Mouse (Mus musculus) heart, adult 18-20 months (tissue): ENCODE results near the gene Cabcoco1. TPM values are rescaled to one million over a fixed set of nuclear protein-coding genes. Genes with fewer than 3 reads are reported as not detected.

Experiments
- DNase-seq, 2 experiments: peaks; one replicate each; pipeline ENCODE4 v3.0.0; 2021 to 2022; ENCODE audit warnings: mixed read lengths in 1 of 2
- long read RNA-seq, 2 experiments: library from polyadenylated mRNA; stranded (forward); transcript quantifications; one replicate each; pipeline ENCODE4 v2.0.0; 2021
- total RNA-seq, 2 experiments: library from RNA; stranded (reverse); gene quantifications; 2 replicates each; pipeline ENCODE4 v1.2.3; 2021

Cabcoco1 gene
- total RNA-seq, result 10 to 100 TPM; 22.4 to 23.5 TPM
- long read RNA-seq, experiment 1, transcript Cabcoco1-201 (8 exons, 1,262 nt), result major isoform, 24 of 30 reads
- long read RNA-seq, experiment 1, partial matches to known transcripts, result 4 of 30 reads
- long read RNA-seq, experiment 1, other reads (novel, unspliced or antisense), result 2 of 30 reads
- long read RNA-seq, experiment 2, transcript Cabcoco1-201 (8 exons, 1,262 nt), result major isoform, 12 of 20 reads
- long read RNA-seq, experiment 2, partial matches to known transcripts, result 4 of 20 reads
- long read RNA-seq, experiment 2, other reads (novel, unspliced or antisense), result 4 of 20 reads

- peak; percentile 51 to 71 for DNase-seq
These were observed at the start of gene Cabcoco1 for GRCm38 (mm10) chr10:68541139-68541942. Cabcoco1 (minus strand) TSS chr10:68541896.

DNA sequence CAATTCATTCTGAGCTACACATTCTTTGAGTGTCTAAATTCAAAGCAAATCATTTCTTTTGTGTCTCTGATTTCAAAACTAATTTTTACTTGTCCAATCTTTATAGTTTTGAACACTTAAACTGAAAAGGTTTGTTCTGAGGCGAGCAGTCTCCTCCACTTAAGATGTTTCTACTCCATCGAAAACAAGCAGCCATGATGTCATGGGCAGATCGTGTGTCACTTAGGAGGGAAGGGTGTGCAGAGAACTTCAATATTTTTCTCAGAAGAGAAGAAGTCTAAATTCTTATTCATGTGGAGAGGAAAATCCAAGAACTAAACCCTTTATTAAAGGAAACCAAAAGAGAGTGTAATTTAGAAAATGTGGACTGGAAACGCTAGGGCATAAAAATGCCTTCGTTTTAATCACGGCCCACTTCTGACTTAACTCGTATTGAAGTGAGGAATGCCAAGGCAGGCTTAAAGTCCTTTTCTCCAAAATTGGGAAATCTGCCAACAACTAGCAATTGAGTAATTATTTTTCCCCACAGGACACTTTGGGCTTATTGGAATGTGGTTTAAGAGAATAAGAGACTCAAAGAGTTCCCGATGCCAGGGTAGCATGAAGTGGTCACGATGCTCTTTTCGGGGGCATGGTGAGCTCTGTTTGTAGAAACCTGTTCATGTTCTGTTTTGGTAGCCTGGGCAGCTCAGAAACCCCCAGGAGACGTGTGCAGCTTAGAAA is 48.0 kb upstream of the Cabcoco1 start:
- no peak for DNase-seq

DNA sequence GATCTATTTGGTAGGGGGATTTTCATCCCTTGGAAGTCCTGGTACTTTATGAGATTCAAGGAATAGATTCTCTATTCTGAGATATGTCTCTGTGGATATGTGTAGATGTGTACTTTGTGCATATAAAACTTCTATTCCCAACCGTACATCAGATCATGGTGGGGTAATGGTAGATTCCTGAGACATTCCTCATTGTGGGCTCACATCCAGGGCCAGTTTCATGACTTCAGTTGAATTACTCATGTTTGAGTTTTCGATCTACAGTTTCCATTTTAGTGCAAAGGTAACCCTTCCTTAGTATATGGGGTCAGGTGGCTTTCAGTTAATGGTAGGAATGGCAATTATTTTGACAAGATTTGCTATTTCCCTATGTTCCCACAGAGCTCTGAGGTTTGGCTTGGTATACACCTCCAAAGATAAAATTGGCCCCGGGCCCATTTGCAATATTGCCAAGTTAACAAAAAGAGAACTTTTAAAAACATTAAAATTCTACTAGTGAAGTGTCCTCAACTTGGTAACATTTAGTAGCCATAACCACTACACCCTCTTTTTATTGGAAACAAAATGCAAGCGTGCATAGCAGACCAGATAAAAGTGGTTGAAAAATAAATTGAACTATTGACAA is 45.8 kb upstream of the Cabcoco1 start:
- peak in 1 of 2 experiments; percentile 6 for DNase-seq

DNA sequence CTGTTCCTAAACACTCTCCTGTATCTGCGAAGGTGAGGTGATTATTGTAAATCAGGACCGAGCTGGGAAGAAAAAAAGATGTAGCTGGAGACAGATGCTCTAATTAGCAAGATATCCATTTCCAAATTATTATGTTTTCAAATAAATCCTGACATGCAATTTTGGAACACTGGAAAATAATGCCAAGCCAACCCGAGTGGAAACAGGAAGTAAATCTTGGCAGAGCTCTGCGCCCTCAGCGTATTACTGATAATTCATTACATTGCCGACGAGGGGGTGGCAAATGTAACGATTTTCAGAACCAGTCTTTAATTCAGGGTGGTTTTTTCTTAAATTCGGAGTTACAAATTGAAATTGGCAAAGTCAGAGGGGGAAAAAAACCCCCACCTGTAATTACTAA is 35.6 kb upstream of the Cabcoco1 start:
- DNase-seq, result no peak

DNA sequence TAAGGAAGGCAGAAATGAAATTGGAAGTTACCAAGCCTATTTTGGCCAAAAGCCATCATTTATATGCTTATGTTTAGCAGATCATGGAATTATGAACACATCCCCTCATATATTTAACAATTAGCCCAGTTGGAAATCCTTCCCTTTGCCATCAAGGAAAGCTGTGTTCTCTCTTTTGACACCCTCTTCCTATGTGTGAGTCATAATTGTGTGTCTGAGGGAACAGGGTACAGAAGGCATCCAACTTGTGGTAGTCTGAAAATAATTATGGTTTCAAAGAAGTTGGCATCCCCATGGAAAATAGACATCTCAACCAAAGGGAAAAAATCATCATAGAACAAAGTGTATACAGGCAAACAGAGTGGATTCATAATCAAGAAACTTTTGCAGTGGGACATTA is 26.5 kb upstream of the Cabcoco1 start:
- DNase-seq, result no peak

DNA sequence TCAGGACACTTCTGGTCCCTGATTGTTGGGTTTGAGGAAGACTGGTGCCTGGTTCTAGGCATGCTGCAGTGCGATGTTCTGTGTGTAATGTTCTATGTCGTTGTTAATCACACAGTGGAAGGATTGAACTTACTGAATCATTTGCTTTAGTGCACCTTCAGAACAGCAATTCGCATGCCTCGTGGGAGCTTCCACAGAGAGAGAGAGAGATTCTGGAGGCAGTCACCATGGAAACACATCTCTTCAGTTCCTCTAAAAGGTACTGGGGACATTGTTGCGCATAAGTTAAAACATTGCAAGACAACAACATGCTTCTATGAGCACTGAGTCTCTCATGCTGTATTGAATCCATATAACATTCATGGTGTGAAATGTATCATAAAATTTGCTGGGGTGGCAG is 20.6 kb upstream of the Cabcoco1 start:
- DNase-seq, result no peak

DNA sequence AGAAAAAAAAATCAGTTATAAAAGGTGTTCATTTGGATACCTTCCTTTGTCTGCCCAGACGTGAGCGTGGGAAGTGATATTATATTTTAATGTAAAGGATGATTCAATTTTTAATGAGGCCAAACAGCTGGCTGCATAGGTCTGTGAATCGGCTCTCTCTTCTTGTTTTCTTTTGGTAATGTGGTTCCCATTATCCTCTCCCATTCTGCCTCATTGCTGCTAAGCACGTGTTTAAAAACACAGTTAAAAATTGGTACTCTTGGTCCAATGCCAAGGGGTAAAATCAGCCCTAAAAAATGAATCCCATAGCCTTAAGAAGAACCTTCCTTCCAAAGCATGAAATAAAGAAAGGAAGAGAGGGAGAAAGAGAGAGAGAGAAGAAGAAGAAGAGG is 17.1 kb upstream of the Cabcoco1 start:
- no peak for DNase-seq

- DNase-seq, result peak; percentile 85 to 88
These were observed 16.6 kb upstream of the Cabcoco1 start for GRCm38 (mm10) chr10:68558105-68558827.

- no peak for DNase-seq
These were observed 12.0 kb upstream of the Cabcoco1 start for GRCm38 (mm10) chr10:68553677-68554076.

- no peak for DNase-seq
These were observed 10.9 kb upstream of the Cabcoco1 start for GRCm38 (mm10) chr10:68552556-68552955.

- DNase-seq, result no peak
These were observed 9.6 kb upstream of the Cabcoco1 start for GRCm38 (mm10) chr10:68551316-68551715.

DNA sequence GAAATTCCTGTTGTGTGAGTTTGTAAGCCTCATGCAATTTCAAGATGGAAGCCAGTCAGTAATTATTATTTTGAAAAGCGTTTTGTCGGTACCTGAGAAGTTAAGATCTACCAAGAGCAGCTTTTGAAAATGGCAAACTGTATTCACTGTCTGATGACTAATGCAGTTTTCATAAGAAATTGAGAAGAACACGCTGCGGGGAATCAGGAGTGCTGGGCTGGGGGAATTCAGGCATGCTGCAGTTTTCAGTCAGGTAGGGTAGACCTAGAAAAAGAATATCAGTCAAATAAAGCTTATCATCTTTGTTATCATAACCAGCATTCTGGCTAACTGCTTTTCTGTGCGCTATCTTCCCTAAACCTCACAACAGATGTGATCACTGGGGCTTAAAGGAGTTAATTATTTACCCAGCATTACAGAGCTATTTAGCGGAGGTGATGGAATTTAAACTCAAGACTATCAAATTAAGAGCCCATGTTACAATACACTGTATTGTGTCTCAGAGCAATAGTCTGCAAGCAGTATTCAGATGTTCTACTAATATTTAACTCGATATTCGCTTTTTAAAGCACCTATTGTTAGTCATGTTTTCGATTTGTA is 9.1 kb upstream of the Cabcoco1 start:
- no peak for DNase-seq

- DNase-seq, result no peak
These were observed 1.4 kb upstream of the Cabcoco1 start for GRCm38 (mm10) chr10:68543107-68543506.

GRCm38 (mm10) chr10:68541943-68542420 is 286 bp upstream of the Cabcoco1 start:
- no peak for DNase-seq

- no peak for DNase-seq
These were observed 1.1 kb downstream of the Cabcoco1 start for GRCm38 (mm10) chr10:68540612-68541011.

GRCm38 (mm10) chr10:68537261-68537950 is 4.3 kb downstream of the Cabcoco1 start:
- no peak for DNase-seq

- no peak for DNase-seq
These were observed 12.2 kb downstream of the Cabcoco1 start for GRCm38 (mm10) chr10:68529364-68530049.

DNA sequence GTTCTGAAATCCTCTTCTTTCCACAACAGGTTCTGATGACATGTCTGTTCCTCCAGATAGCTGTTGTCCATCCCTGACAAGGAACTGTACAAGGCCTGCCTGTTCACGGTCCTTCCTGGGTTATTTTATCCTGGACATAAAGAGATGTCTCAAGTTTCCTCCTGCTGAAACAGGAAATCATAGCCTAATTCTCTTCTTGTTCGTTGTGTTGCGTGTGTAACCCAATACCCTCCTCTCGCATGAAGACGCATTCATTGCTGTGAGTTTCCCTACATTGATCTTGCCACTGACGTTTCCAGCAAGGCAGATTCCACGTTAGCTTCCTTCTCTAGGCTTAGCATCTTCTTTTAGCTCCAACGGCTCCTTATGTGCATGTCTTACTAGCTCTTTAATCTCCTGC is 12.7 kb downstream of the Cabcoco1 start:
- DNase-seq, result no peak

GRCm38 (mm10) chr10:68522106-68522505 is 19.6 kb downstream of the Cabcoco1 start:
- no peak for DNase-seq
